Mouse (Mus musculus): ENCODE results near the gene Ring1. TPM values are rescaled to one million over a fixed set of nuclear protein-coding genes. Genes with fewer than 3 reads are reported as not detected.
"Not testable (repeated sequence)": the region's sequence is repeated elsewhere in the genome, so short reads cannot be mapped to it uniquely, and the experiment has no call there.

The Ring1 gene
- polyA plus RNA-seq, 1 experiment from 2014 or later, result 19.1 TPM

DNA sequence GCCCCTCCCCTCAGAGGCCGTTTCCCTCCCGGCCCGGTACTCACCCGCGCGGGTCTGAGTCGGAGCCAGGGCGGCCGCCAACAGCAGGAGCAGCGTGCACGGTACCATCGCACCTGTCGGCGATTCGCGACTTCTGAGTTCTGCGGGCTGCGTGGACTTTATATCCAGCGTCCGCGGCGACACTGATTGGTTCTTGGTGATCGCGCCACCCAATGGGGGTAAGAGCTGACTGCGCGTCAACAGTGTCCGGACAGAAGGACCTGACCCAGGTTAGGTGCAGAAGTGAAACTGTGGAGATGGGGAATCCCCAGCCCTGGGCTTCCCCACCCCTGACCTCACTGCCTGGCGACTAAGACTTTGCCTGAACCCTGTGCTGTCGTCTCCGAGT, 24.3 kb downstream of the Ring1 start, which contains the start of gene H2-K1:
H2-K1 (minus strand) TSS at position 198 of the 388 bp plus-strand sequence.
- Histone ChIP-seq H3K9ac (replicated peaks; ENCODE audit: low read depth) (peak within 1 kb of the TSS; percentile 52), H3K4me3 (ENCODE audit: low read depth, low read length) (peak within 1 kb of the TSS; percentile 73), H3K4me2 (replicated peaks; ENCODE audit: low read depth, low read length) (peak within 1 kb of the TSS; percentile 93), H3K36me3 (ENCODE audit: insufficient read depth, low read length) (no peaks in the 10 kb centered on the region), H3K27ac (ENCODE audit: low read length) (no peak within 1 kb of the TSS), H3K4me1 (ENCODE audit: insufficient read depth, low read depth, low read length) (no peaks in the 10 kb centered on the region), H3K9me3 (ENCODE audit: low read length) (no peaks in the 10 kb centered on the region), H3K27me3 (replicated peaks; ENCODE audit: insufficient read depth, low read length) (no peaks in the 10 kb centered on the region)
- DNase-seq (ENCODE audit: low spot score), result peak; percentile 97
- peak; percentile 99 for ATAC-seq
- no peak for TF ChIP-seq EP300 (IDR thresholded peaks at IDR 0.05)
- no peak for TF ChIP-seq CTCF (IDR thresholded peaks at IDR 0.05)
- 2% methylated on average over 24 of the region's 30 CpGs for WGBS

- no peaks in the 10 kb centered on the region for H3K36me3 ChIP-seq (ENCODE audit: insufficient read depth, low read length)
- ATAC-seq (peak; percentile 28), DNase-seq (ENCODE audit: low spot score) (peak; percentile 37)
- H3K27ac ChIP-seq (ENCODE audit: low read length), result no peak overlapping the region
- WGBS, result 2% methylated on average over 69 of the region's 87 CpGs
- peak overlapping the region; percentile 73 for H3K4me3 ChIP-seq (ENCODE audit: low read depth, low read length)
- H3K9me3 ChIP-seq (ENCODE audit: low read length), result no peaks in the 10 kb centered on the region
- TF ChIP-seq CTCF (IDR thresholded peaks at IDR 0.05) (no peak), EP300 (IDR thresholded peaks at IDR 0.05) (no peak)
- no peaks in the 10 kb centered on the region for H3K4me1 ChIP-seq (ENCODE audit: insufficient read depth, low read depth, low read length)
- H3K9ac ChIP-seq (replicated peaks; ENCODE audit: low read depth), result peak overlapping the region; percentile 52
- peak overlapping the region; percentile 93 for H3K4me2 ChIP-seq (replicated peaks; ENCODE audit: low read depth, low read length)
- H3K27me3 ChIP-seq (replicated peaks; ENCODE audit: insufficient read depth, low read length), result no peaks in the 10 kb centered on the region
Measured at GRCm38 (mm10) chr17:33999341-34000149, 24.9 kb downstream of the Ring1 start.

DNA sequence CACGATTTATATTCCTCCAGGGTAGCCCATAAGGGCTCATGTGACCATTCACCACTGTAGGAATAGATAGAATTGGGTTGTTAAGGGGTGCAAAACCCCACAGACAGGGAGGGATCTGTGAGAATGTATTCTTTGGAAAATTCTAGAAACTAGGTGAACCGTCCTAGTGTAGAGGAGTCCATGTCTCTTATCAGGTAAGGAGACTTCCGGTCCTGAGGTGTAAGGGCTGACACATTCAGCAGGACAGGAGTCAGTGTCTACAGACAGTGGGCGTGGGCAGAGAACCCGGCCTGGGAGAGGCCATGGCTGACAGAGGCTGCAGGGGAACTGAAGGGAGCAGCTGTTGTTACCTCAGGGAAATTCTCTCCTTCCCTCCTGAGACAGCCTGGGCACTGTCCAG, 25.8 kb downstream of the Ring1 start:
- H3K4me1 ChIP-seq (ENCODE audit: insufficient read depth, low read depth, low read length); ATAC-seq; H3K4me2 ChIP-seq (replicated peaks; ENCODE audit: low read depth, low read length); DNase-seq (ENCODE audit: low spot score); H3K27ac ChIP-seq (ENCODE audit: low read length); H3K9me3 ChIP-seq (ENCODE audit: low read length); H3K9ac ChIP-seq (replicated peaks; ENCODE audit: low read depth); H3K27me3 ChIP-seq (replicated peaks; ENCODE audit: insufficient read depth, low read length); H3K4me3 ChIP-seq (ENCODE audit: low read depth, low read length); H3K36me3 ChIP-seq (ENCODE audit: insufficient read depth, low read length): not testable (repeated sequence)
- 37% methylated on average over 5 of the region's 5 CpGs for WGBS

- ATAC-seq; H3K9ac ChIP-seq (replicated peaks; ENCODE audit: low read depth); H3K27me3 ChIP-seq (replicated peaks; ENCODE audit: insufficient read depth, low read length); H3K36me3 ChIP-seq (ENCODE audit: insufficient read depth, low read length); H3K4me2 ChIP-seq (replicated peaks; ENCODE audit: low read depth, low read length); H3K9me3 ChIP-seq (ENCODE audit: low read length); H3K4me1 ChIP-seq (ENCODE audit: insufficient read depth, low read depth, low read length); DNase-seq (ENCODE audit: low spot score); H3K4me3 ChIP-seq (ENCODE audit: low read depth, low read length); H3K27ac ChIP-seq (ENCODE audit: low read length): not testable (repeated sequence)
- WGBS, result 87% methylated on average over 2 of the region's 2 CpGs
Measured at GRCm38 (mm10) chr17:33997025-33997424, 27.5 kb downstream of the Ring1 start.

GRCm38 (mm10) chr17:33995651-33996050, 28.8 kb downstream of the Ring1 start:
- TF ChIP-seq CTCF (IDR thresholded peaks at IDR 0.05) (no peak), EP300 (IDR thresholded peaks at IDR 0.05) (no peak)

DNA sequence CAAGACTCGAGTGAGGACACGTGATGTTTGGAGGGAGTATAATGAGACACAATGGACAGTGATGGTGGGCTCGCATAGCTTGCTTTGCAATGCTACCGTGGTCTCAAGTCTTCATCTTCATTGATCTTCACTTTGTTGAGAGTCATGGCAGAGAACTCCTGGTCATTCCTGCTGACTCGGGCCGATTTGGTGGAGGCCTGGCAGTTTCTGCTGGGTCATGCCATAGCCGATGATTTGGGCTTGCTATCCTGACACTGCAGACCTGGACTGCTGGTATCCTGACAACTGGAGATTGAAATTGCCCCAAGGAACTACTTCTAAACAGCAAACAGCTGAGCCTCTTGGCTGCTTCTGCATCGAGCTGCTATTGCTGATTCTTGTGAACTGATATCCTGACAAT, 29.5 kb downstream of the Ring1 start:
- DNase-seq (ENCODE audit: low spot score) (no peak), ATAC-seq (no peak)
- WGBS, result 86% methylated on average over 8 of the region's 8 CpGs
- H3K4me1 ChIP-seq (ENCODE audit: insufficient read depth, low read depth, low read length), result no peaks in the 10 kb centered on the region
- no peak overlapping the region for H3K4me3 ChIP-seq (ENCODE audit: low read depth, low read length)
- no peaks in the 10 kb centered on the region for H3K27me3 ChIP-seq (replicated peaks; ENCODE audit: insufficient read depth, low read length)
- H3K9ac ChIP-seq (replicated peaks; ENCODE audit: low read depth), result no peak overlapping the region
- no peak overlapping the region for H3K4me2 ChIP-seq (replicated peaks; ENCODE audit: low read depth, low read length)
- H3K9me3 ChIP-seq (ENCODE audit: low read length), result no peaks in the 10 kb centered on the region
- H3K36me3 ChIP-seq (ENCODE audit: insufficient read depth, low read length), result no peaks in the 10 kb centered on the region
- H3K27ac ChIP-seq (ENCODE audit: low read length), result no peak overlapping the region
- TF ChIP-seq CTCF (IDR thresholded peaks at IDR 0.05), result no peak
- TF ChIP-seq EP300 (IDR thresholded peaks at IDR 0.05), result no peak

More at GRCm38 (mm10) chr17:33995651-33996050, 28.8 kb downstream of the Ring1 start:
- Histone ChIP-seq H3K4me1 (ENCODE audit: insufficient read depth, low read depth, low read length) (no peaks in the 10 kb centered on the region), H3K27ac (ENCODE audit: low read length) (no peak overlapping the region), H3K9ac (replicated peaks; ENCODE audit: low read depth) (no peak overlapping the region), H3K27me3 (replicated peaks; ENCODE audit: insufficient read depth, low read length) (no peaks in the 10 kb centered on the region), H3K9me3 (ENCODE audit: low read length) (no peaks in the 10 kb centered on the region), H3K4me2 (replicated peaks; ENCODE audit: low read depth, low read length) (no peak overlapping the region), H3K4me3 (ENCODE audit: low read depth, low read length) (no peak overlapping the region), H3K36me3 (ENCODE audit: insufficient read depth, low read length) (no peaks in the 10 kb centered on the region)
- DNase-seq (ENCODE audit: low spot score), result no peak
- WGBS, result 51% methylated on average over 3 of the region's 3 CpGs
- ATAC-seq, result no peak

Measured in lung, postnatal 0 days (tissue).